Mouse (Mus musculus): Measurements from ENCODE around the gene Chil3.

- TF ChIP-seq CTCF (IDR thresholded peaks at IDR 0.05; ENCODE audit: control insufficient read depth, insufficient read depth, low read length) = no peak
- TF ChIP-seq POLR2A (IDR thresholded peaks at IDR 0.05; ENCODE audit: borderline replicate concordance, control insufficient read depth, low read depth, low read length) = no peak
These were observed 20.6 kb upstream of the Chil3 start for GRCm38 (mm10) chr3:106187991-106188390.

Measured in bone marrow, adult 2 months (tissue).